Mouse (Mus musculus) mouse trophoblast stem cell (cell line): ENCODE results near the gene Mfsd9.
"Not testable (repeated sequence)": the region's sequence is repeated elsewhere in the genome, so short reads cannot be mapped to it uniquely, and the experiment has no call there.

ENCODE experiments used
- in situ Hi-C, 2 experiments: fragments of 300-500 bp; cut with MseI, MboI; formaldehyde crosslinking; loops; 2 replicates in 1 of 2; 3 replicates in 1 of 2; pipeline ENCODE4 v1.15.1; 2025

Gene Mfsd9

DNA sequence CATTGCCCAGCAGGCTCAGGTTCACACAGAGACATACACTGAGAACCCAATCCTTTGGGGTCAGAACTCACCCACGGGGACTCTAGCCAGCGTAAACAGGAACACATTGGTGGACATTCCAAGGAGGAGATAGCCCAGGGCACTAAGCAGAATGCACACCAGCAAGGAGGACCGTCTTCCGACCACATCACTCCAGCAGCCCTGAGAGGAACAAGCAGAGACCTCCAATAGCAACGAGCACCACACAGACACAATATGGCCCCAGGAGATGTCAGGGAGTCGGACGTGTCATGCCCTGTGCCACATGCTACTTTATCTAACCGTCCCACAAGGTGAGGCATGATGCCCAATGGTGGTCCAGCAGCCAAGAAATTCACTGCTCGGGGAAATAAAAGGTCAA lies 6.2 kb downstream of the Mfsd9 start:
- in situ Hi-C loops: no loop called here

DNA sequence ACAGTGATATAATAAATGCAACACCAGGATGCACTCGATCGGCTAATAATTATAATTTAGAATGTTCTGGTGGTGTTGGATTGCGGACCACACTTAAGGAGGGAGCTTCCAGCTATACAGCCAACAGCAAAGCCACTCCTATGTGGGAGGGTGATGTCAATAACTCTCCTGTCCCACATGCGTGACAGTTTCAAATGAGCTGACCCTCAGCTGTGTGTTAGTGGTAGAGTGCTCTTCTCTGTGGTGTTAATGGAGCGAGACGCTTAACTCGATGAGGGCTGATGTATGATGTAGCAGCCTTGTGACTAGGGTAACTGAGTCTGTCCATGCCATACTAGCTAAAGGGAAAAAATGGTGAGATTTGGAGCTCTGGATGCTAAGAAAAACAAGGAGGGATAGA lies 7.0 kb downstream of the Mfsd9 start:
- in situ Hi-C loops: no loop called here

DNA sequence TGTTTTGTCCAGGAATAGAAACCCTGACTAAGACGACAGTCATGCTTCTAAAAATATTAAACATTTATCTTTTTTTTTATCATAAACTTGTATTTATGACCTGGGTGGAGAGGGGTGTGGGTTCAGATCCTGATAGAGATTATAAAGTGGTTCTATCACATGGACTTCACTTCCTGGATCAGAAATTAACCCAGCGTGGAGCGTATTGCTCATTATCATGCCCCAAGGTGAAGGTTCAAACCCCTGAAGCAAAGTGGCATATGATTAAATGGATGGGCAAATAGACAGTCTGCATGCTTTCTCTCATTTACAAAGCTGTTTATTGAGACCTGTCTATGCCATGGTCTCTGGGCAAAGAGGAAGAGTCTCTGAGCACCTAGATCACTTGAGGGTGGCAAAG lies 13.7 kb downstream of the Mfsd9 start:
- in situ Hi-C loops: no loop called here

DNA sequence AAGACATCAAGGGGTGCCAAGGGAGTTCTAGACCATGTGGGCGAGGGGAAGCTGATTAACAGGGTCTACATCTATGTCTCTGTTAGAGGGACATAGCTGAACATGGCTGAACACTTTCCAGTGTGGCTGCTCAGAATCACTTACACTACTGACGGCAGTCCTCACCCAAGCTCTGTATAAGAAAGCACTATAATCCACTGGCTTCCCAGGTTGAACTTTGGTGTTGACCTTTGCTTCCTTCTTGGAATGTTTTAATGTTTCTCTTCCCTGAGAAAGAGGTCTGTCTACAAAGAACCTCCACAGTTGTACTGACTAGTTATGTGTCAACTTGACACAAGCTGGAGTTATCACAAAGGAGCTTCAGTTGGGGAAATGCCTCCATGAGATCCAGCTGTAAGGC lies 14.4 kb downstream of the Mfsd9 start:
- in situ Hi-C loops: no loop called here

DNA sequence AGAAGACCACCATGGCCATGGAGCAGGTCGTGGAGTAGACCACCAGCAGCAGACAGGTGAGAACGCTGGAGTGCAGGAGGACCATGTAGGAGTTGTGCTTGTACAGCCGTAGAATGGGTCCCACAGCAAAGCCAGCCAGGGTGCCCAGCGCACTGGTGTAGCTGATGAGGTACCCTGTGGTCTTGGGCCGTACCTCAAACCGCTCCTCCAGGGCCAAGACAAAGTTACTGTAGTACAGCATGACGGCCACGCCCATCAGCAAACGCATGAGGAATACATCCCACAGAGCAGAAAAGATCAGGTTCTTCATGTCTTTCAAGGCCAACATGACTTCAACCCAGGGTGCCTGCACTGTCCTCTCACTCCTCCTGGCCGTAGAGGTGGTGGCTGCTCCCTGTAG lies 16.4 kb downstream of the Mfsd9 start:
- in situ Hi-C loops: no loop called here

DNA sequence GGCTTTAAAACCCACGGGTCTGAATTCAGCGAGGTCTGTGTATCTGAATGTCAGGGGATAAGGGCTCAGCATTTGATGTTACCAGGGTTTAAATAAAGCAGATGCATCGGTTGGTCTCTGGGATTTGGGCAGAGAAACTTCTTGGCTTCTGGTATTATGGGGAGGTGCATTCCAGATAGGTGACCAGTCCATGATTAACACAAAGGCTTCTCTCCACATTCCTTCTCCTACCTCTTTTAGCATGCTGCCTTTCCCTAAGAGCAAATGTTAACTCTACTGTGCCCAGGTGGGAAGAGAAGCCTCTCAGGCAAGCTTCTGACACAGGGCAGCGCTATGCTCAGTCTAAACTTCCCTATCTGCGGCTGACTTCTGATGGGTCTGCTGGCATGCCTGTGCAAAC lies 17.3 kb downstream of the Mfsd9 start:
- in situ Hi-C loops: no loop called here

DNA sequence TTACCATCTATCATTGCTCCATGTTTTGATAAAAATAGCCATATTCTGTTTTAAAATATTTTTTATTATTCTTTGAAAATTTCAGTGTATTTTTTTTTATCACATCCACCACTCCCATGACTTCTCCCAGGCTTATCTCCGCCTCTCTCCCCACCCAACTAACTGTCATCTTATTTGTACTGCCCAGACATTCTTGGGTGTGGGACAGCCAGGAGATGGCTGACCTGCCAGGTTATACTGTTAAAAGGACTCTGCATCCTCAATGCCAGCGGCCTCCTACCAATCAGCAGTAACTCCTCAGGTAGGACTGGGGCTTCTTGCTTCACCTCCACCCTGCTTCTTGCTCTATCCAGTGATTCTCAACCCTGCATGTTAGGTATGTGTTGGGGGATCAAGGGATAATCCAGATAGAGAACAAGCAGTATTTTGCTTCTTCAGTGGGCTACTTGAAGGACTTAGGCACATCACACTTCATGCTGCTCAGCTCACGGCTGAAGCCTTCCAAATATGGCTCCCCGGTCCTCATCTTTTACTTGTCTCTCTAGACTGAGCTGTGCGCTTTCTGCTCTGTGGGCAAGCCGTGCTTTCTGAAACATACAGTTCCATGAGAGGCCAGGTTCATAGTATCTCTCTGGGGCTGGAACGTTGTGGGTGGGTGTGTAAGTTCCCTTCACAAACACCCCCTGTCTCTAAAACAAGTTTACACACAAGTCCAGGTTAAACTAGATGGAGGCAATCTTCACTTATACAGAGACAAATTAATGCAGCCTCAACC lies 19.1 kb downstream of the Mfsd9 start:
- in situ Hi-C loops: no loop called here

DNA sequence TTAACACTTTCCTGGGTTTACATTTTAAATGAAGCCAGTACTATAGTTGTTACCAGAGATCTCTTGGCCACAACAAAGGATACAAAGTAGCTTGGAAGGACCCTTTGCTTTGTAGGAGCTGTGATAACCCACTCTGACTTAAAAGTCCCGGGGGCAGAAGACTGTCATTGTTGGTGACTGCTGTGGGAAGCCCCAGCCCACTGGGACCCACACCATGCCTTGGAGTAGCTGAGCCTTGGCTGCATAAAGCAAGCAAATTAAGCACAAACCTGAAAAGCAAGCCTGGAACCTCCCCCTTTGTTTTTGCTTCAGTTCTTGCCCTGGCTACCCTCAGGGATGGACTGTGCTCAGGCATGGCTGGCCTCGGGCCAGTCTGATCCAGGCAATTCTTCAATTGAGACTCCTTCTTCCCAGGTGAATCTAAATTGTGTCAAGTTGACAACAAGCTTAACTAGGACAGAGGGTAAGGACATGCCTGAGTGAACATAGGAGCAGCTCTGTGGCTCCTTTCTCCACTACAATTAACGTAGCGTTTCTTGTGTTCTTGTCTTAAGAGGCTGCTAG lies 21.1 kb downstream of the Mfsd9 start:
- in situ Hi-C loops: loop anchor here in 1 of 2 experiments (10.0 kb wide), 1 partner anchor 185 kb away; the partner anchor contains the start of gene Slc9a4

DNA sequence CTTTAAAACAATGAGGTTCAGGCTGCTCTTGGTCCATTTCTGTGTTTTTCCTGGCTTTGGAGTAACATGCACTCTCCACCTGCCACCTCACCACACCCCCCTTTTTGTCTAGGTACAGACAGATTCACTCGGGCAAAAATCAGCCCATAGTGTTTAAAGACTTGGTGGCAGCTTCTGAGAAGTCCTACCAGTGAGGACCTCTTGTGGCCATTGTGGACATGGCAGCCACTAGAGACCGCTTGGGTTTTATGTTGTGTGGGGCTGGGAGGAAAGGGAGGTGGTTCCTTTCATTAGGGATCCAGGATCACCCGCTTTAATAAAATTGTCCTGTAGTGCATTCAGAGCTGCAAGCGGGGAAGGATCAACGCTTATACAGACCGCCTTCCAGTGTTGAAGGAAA lies 21.9 kb downstream of the Mfsd9 start:
- in situ Hi-C loops: loop anchor here in 1 of 2 experiments (10.0 kb wide), 1 partner anchor 184 kb away; the partner anchor contains the start of gene Slc9a4

DNA sequence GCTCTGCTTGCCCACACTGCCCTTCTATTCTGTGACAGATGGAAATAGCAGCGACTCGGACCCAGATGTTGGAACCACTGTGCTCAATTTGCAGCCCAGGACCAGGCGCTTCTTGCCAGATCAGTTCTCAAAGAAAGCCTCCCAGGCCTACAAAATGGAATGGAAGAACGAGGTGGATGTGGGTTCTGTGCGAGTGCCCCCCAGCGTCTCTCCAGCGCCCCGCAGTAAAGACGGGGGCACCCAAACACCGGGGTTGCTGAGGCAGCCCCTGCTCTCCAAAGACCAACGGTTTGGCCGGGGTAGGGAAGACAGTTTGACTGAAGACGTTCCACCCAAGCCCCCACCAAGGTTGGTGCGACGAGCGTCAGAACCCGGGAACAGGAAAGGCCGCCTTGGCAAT lies 22.9 kb downstream of the Mfsd9 start:
- in situ Hi-C loops: loop anchor here in 1 of 2 experiments (10.0 kb wide), 1 partner anchor 183 kb away; the partner anchor contains the start of gene Slc9a4

DNA sequence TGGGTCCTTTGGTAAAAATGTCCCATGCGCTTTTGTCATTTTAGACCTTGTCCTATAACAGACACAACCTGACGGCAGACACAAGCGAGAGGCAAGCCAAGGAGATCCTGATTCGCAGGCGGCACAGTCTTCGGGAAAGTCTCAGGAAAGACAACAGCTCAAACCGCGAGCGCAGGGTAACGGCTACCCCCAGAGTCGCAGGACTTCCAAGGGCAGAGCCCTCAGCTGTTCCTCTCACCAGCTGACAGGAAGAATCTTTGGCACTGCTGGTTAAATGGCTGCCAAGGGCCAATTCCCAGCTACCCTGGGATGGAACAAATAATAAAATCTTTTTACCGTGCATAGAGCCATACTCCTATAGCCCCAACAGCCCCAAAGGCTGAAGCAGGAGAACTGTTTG lies 25.0 kb downstream of the Mfsd9 start:
- in situ Hi-C loops: loop anchor here in 1 of 2 experiments (10.0 kb wide), 1 partner anchor 181 kb away; the partner anchor contains the start of gene Slc9a4

DNA sequence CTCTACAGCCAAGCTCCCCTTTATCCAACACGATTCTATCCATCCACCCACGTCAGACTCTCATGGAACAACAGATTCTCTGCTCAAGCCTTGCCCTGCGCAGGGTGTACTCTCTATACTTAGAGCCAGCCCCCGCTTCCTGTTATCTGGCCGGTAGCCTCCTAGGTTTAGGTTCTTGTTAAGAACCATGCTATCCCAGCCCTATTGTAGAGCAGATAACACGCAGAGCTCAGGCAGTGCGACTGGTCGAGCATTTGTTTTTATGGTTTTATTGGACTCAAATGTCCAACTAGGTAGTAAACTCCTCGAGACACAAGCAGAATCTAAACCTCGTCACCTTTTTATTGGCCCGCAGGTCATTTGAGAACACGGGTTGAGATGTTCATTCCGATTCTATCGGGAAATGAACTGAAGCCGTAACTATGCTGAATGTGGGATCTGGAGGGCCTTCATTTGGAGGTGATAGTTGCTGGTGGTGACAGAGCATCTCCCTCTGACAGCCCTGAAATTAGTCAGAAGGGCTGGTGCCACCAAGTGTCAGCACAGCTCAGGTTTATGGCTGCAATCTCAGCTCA lies 25.7 kb downstream of the Mfsd9 start:
- in situ Hi-C loops: loop anchor here in 1 of 2 experiments (10.0 kb wide), 1 partner anchor 180 kb away; the partner anchor contains the start of gene Slc9a4

DNA sequence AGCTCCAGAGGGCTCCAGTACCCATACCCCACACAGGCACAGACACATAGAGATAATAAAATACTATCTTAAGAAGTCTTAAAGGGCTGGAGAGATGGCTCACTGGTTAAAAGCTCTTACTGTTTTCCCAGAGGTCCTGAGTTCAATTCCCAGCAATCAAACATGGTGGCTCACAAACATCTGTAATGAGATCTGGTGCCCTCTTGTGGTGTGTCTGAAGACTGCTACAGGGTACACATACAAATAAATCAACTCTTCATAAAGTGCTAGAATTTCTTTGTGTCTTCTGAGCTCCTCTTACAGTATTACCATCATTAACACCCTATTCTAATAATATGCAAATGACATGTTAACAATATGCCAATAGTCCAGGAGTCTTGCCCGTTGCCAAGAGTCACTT lies 26.4 kb downstream of the Mfsd9 start:
- in situ Hi-C loops: loop anchor here in 1 of 2 experiments (10.0 kb wide), 1 partner anchor 179 kb away; the partner anchor contains the start of gene Slc9a4

DNA sequence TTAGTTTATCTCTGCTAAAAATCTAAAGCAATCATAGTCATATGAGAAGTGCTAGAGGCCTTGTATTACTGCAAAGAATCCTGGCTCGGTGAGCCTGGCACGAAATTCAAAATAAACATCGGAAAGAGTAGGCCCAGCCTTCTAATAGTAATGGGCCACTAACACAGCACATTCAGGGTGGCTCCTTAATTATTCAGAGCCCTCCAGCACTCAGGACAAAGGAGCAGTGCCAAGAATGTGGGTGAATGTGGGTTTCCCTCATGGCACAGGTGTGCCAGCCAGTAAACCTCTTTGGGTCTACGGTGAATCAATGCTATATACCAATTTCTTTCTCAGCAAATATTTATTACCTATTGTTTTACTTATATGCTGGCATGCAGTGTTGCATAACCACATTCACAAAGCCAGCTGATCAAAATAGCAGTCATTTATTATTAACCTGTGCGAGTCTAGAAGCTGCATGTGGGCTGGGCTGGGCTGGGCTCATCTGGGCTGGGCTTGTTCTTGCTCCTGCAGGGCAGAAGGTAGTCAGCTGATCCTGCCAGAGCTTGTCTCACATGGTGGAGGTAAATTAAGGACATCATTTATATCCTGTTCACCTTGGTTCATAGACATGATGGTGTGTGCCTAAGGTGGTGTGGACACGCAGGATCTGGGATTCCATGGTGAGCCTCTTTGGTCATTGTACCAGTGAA lies 30.6 kb downstream of the Mfsd9 start:
- in situ Hi-C loops: loop anchor here in 1 of 2 experiments (10.0 kb wide), 1 partner anchor 175 kb away; the partner anchor contains the start of gene Slc9a4

DNA sequence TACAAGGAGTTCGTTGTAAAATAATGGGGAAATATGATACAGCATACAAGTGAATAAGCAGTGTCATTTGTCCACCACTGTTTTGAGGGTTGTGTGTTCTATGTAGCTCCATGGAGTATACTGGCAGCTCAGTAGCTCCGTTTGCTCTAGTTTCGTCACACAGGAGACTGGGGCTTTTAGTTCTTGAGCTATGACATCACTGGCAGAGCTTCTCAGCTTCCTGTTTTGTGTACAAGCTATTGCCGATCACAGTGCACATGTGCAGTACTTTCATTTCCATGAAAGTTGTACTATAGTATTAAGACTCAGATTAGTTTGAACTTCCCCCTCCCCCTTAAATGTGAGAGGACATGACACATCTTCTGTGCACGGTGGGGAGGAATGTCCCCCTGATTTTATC lies 44.4 kb downstream of the Mfsd9 start:
- in situ Hi-C loops: no loop called here

DNA sequence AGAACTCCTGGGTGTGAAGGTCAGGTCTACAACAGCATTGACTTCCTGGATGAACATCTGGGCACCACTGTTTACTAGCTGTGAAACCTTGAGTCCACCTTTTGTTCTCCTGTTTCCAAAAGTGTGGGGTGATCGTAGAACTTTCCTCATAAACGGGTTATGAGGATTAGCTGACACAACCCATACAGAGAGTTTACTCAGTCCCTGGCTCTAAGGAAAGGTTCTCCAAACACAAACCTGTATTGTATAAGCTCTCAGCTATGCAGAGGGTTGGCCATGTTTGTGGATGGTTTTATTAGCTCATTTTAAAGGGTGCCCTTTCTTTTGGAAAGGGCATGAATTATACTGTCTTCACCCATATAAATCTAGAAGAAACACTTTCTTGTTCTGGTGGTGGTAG lies 49.7 kb downstream of the Mfsd9 start:
- in situ Hi-C loops: no loop called here

DNA sequence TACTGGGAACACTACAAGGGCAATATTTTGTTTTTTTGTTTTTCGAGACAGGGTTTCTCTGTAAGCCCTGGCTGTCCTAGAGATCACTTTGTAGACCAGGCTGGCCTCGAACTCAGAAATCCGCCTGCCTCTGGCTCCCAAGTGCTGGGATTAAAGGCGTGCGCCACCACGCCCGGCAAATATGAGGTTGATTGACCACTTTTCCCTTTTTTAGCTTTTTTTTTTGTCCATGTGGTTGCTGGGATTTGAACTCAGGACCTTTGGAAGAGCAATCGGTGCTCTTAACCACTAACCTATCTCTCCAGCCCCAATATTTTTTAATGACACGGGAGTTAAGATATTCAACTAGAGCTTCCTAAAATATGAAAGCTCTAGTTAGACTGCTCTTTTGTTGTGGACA lies 52.2 kb downstream of the Mfsd9 start:
- in situ Hi-C loops: not testable (repeated sequence)

DNA sequence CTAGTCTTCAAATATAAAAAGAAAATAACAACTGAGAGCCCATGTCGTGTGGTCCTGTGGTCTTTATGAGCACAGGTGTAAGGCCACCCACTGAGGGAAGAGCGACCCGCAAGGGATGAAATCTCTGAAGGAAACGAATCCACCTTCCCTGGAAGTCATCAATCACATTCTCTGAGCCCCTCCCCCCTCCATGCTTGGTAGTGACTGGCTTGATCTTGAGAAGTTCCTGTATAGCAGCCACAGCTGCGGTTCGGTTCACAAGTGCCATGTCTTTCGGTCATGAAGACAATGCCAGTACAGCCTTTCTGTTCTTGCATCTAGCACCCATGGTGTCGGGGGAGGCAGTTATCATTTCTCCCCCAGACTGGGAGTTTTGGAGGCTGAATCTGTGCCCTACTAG lies 52.8 kb downstream of the Mfsd9 start:
- in situ Hi-C loops: no loop called here

DNA sequence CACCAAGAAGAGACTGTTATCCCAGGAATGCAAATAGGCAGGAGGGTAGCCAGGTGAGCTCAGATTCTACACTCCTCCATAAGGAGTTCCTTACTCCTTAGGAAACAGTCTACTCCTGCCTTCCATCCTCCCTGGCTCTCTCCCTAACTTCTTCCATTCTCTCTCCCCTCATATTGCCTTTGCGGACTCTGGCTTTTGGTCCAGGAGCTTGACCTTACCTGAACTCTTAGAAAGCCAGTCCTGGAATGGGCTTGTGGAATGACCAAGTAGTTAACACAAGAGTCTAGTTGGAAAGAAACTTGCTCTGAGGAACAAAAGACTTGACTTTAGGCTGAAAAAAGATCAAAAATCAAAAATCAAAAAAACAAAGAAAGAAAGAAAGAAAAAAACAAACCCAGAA lies 61.9 kb downstream of the Mfsd9 start:
- in situ Hi-C loops: no loop called here

DNA sequence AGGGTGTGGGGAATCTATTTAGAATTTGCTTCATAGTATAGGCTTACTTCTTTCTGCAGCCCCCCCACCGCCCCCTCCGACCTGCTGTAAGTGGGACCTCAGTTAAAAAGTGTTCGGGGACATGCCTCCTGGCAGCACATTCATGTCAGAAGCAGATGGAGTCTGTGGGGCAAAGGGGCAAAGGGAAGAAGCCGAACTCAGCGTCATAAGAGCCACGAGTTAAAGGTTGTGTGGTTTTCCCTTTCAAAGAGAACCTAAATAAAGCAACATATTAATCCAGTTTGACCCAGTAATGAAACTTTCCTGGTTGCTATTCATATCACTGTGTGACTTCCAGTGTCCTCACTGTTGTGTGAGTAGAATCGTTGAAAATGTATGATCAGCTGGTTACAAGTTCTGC lies 63.1 kb downstream of the Mfsd9 start:
- in situ Hi-C loops: no loop called here

DNA sequence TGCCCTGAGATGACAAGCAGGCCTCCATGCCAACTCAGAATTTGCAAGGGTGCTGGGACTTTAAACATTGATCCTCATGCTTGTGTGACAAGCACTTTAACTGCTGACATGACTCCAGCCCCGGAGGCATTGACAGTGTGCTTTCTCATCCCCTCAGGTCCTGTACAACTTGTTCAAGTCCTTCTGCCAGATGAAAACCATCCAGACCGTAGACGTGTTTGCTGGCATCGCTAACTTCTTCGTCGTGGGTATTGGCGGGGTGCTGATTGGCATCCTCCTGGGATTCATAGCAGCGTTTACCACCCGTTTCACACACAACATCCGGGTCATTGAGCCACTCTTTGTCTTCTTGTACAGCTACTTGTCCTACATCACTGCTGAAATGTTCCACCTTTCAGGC lies 64.4 kb downstream of the Mfsd9 start:
- in situ Hi-C loops: no loop called here
